Mouse (Mus musculus) stomach, embryonic 15.5 days (tissue): ENCODE measurements around the gene Stat5a. TPM values are rescaled to one million over a fixed set of nuclear protein-coding genes. Genes with fewer than 3 reads are reported as not detected.
A peak's percentile ranks its signal among the peaks of the same experiment; 100 is the strongest.

Experiments
- ATAC-seq: fragments of 200-750 bp; cut with Nextera tagmentation; 2 replicates; pipeline ENCODE4 v1.8.0; 2017; ENCODE audit warnings: low read depth, moderate number of reproducible peaks, moderate TSS enrichment; ENCODE audit not compliant: insufficient read depth, low FRiP score
- H3K27ac ChIP-seq: fragments of 300-500 bp; sonication (generic); 2 replicates; pipeline ENCODE4 v1.5.1; 2015; ENCODE audit warnings: mild to moderate bottlenecking, inconsistent platforms
- H3K27me3 ChIP-seq: fragments of 300-500 bp; sonication (generic); replicated peaks from 2 replicates; pipeline ENCODE4 v1.6.1; 2015; ENCODE audit warnings: inconsistent platforms
- H3K36me3 ChIP-seq: fragments of 300-500 bp; sonication (generic); 2 replicates; pipeline ENCODE4 v1.6.1; 2015; ENCODE audit warnings: inconsistent platforms
- H3K4me1 ChIP-seq: fragments of 300-500 bp; sonication (generic); 2 replicates; pipeline ENCODE4 v1.6.1; 2015; ENCODE audit warnings: inconsistent platforms
- H3K4me2 ChIP-seq: fragments of 300-500 bp; sonication (generic); 2 replicates; pipeline ENCODE4 v1.6.1; 2015; ENCODE audit warnings: mild to moderate bottlenecking, inconsistent platforms
- H3K4me3 ChIP-seq: fragments of 300-500 bp; sonication (generic); replicated peaks from 2 replicates; pipeline ENCODE4 v1.5.1; 2015; ENCODE audit warnings: inconsistent platforms
- H3K9ac ChIP-seq: fragments of 300-500 bp; sonication (generic); 2 replicates; pipeline ENCODE4 v1.6.1; 2015; ENCODE audit warnings: inconsistent platforms
- H3K9me3 ChIP-seq: fragments of 300-500 bp; sonication (generic); 2 replicates; pipeline ENCODE4 v1.6.1; 2016; ENCODE audit warnings: inconsistent platforms
- WGBS: fragments of 180-500 bp; shearing (Covaris S2); methylation state at CpG from one replicate; pipeline ENCODE4 v1.1.7; 2015; 5-methylcytosine and 5-hydroxymethylcytosine counted together
- polyA plus RNA-seq: library from polyadenylated mRNA; unstranded; fragments of >200 nt; fragmentation: Nextera tagmentation; extraction: Ambion mirVana; gene quantifications from 2 replicates; pipeline ENCODE4 v1.2.1, GENCODE M21; 2015

Gene Stat5a
- polyA plus RNA-seq, 1 experiment from 2014 or later = 9.5 TPM

- H3K27me3 ChIP-seq = no peaks in the 10 kb centered on the region
- no peaks in the 10 kb centered on the region for H3K4me1 ChIP-seq
- H3K9ac ChIP-seq = no peak overlapping the region
- no peak overlapping the region for H3K4me3 ChIP-seq
- H3K27ac ChIP-seq = no peak overlapping the region
- ATAC-seq = no peak
- H3K36me3 ChIP-seq = peaks cover 22% of the 10 kb centered on the region
- H3K9me3 ChIP-seq = no peaks in the 10 kb centered on the region
- WGBS = 87% methylated on average over 5 of the region's 5 CpGs
- no peak overlapping the region for H3K4me2 ChIP-seq
These were observed 33.3 kb downstream of the Stat5a start for GRCm38 (mm10) chr11:100892435-100892834.

GRCm38 (mm10) chr11:100893482-100893881 is 34.3 kb downstream of the Stat5a start:
- Histone ChIP-seq H3K36me3 (peaks cover 21% of the 10 kb centered on the region), H3K27ac (no peak overlapping the region), H3K27me3 (no peaks in the 10 kb centered on the region), H3K9me3 (no peaks in the 10 kb centered on the region), H3K4me2 (peak overlapping the region; percentile 24; the same call in 1 of the 2 replicates), H3K9ac (no peak overlapping the region), H3K4me3 (no peak overlapping the region), H3K4me1 (no peaks in the 10 kb centered on the region)
- 20% methylated on average over 9 of the region's 9 CpGs for WGBS
- peak; percentile 61; the same call in 1 of the 2 replicates for ATAC-seq

DNA sequence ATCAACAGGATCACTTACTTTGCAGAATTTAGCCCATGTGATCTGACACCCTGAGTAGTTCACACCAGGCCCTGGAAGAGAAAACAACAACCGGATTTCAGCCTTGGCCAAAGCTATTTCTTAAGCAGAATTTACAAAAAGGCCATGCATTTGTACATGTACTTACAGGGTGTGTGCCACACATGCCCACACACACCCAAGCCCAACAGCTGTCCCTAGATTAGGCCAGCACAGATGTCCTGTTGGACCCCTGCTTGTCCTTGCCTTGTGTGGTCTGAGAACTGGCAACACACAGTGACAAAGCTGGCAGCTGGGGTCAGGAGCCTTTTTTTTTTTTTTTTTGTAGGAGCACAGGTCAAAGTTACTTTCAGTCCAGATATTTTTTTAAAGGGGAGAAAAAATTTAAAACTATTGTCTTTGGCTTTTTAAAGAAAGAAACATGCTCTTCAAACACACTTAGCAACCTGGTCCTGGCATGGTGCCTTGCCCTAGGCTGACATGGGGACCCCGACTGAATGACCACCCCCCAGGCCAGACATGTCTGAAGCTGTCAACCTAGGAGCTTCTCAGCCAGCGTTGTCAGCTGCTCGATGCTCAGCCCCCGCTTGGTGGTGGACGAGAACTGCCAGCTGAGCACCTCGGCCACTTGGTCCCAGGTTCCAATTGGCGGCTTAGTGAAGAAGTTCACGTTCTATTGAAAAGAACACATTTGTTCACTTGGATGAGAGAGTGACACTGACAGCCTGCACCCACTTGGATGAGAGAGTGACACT is 35.2 kb downstream of the Stat5a start:
- H3K4me1 ChIP-seq = no peaks in the 10 kb centered on the region
- H3K4me2 ChIP-seq = no peak overlapping the region
- H3K27ac ChIP-seq = no peak overlapping the region
- peaks cover 21% of the 10 kb centered on the region for H3K36me3 ChIP-seq
- ATAC-seq = no peak
- no peak overlapping the region for H3K9ac ChIP-seq
- no peak overlapping the region for H3K4me3 ChIP-seq
- H3K9me3 ChIP-seq = no peaks in the 10 kb centered on the region
- H3K27me3 ChIP-seq = no peaks in the 10 kb centered on the region
- WGBS = 71% methylated on average over 9 of the region's 9 CpGs

DNA sequence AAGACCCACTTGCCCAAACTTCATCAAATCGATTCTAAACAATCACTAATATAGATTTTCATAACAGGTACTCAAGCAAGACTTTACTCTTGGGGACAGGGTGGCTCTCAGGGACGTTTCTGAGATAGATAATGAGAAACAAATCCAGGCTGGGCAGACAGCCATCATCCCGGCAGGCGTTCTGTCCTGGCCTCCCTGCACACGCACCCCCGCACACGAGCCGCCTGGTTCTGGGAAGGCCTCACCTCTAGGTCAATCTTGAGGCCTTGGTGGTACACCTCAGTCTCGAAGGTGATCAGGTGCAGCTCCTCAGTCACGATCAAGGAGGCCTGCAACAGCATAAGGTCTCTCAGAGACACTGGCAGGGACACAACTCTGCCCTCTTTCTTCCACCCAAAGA is 36.9 kb downstream of the Stat5a start:
- no peaks in the 10 kb centered on the region for H3K4me1 ChIP-seq
- no peak overlapping the region for H3K27ac ChIP-seq
- H3K9ac ChIP-seq = no peak overlapping the region
- 80% methylated on average over 10 of the region's 10 CpGs for WGBS
- H3K4me2 ChIP-seq = no peak overlapping the region
- no peak for ATAC-seq
- H3K4me3 ChIP-seq = no peak overlapping the region
- peaks cover 21% of the 10 kb centered on the region for H3K36me3 ChIP-seq
- H3K27me3 ChIP-seq = no peaks in the 10 kb centered on the region
- H3K9me3 ChIP-seq = no peaks in the 10 kb centered on the region

DNA sequence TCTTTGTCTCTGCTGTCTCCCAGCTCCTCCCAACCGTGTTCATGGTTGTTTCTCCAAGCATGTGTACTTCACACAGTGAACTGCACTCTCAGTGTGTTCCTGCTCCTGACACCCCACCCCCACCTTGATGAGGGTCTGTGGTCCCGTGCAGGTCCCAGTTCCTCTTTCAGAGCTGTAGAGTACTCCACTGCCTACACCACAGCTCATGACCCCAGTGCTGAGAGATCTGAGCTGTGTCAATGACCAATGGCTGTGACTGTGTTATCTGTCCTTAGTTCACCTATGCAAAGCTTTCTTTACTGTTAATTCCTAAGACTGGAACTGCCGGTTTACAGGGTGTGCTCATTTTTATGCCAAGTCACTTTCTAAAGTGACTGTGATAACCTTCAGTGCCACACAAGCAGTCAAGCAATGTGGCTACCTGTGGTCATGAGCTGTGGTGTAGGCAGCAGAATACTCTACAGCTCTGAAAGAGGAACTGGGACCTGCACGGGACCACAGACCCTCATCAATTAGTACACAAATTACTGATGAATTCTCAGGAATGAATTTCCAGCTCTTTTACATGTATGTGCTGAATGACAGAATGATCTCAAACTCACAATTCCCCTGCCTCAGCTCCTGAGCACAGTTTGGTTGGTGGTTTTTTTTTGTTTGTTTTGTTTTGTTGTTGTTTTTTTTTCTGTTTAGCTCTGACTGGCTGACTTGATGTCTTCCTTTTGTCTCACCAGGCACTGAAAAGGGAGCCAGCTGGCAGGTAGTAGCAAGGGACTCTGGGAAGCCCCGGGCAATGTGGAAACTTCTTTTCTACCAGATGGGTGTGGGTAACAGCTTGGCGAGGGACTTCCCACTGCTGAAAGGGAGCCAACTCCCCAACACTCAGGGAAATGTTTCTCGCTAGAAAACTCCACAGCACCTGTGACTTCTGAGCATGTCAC is 38.4 kb downstream of the Stat5a start:
- H3K27me3 ChIP-seq = no peaks in the 10 kb centered on the region
- H3K4me3 ChIP-seq = no peak overlapping the region
- WGBS = 78% methylated on average over 7 of the region's 7 CpGs
- H3K9ac ChIP-seq = no peak overlapping the region
- no peaks in the 10 kb centered on the region for H3K9me3 ChIP-seq
- H3K36me3 ChIP-seq = peaks cover 30% of the 10 kb centered on the region
- ATAC-seq = no peak
- H3K4me1 ChIP-seq = no peaks in the 10 kb centered on the region
- no peak overlapping the region for H3K27ac ChIP-seq
- H3K4me2 ChIP-seq = no peak overlapping the region

DNA sequence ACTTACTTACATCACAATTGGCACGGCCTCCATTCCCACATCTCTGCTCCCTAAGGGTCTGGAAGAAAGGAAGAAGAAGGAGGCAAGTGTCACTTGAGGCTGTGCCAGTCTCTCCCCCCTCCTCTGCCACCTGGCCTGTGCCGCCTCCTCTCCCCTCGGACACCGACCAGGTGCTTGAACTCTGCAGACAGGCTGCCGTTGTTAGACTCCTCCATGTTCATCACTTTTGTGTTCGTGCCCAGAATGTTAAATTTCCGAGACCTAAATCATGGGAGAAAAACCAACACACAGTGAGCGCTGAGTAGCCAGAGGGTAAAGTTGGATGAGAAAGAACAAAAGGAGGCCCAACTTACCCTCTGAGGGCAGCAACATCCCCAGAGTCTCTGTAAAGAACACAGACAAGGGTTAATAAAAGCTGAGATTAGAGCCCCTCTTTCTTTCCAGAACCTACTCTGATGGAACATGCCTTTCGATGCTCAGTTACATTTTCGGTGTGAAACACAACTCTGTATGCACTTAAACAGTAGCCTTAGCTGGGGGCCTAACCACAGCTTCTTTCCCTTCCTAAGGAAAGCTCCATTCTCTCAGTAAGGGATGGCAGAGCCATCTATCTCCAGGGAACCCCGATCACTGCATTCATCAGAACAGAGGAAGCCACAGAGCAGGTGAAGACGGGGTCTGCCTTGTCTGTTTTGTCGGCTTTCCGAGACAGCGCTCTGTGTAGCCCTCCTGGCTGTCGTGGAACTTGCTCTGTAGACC is 39.5 kb downstream of the Stat5a start:
- H3K27ac ChIP-seq = no peak overlapping the region
- no peak overlapping the region for H3K9ac ChIP-seq
- H3K36me3 ChIP-seq = peaks cover 30% of the 10 kb centered on the region
- H3K4me1 ChIP-seq = no peaks in the 10 kb centered on the region
- no peak for ATAC-seq
- H3K4me3 ChIP-seq = no peak overlapping the region
- no peak overlapping the region for H3K4me2 ChIP-seq
- H3K9me3 ChIP-seq = no peaks in the 10 kb centered on the region
- 78% methylated on average over 16 of the region's 16 CpGs for WGBS
- H3K27me3 ChIP-seq = no peaks in the 10 kb centered on the region

- H3K27me3 ChIP-seq = no peaks in the 10 kb centered on the region
- no peak for ATAC-seq
- H3K4me3 ChIP-seq = no peak overlapping the region
- WGBS = 74% methylated on average over 19 of the region's 20 CpGs
- no peak overlapping the region for H3K9ac ChIP-seq
- no peak overlapping the region for H3K27ac ChIP-seq
- no peaks in the 10 kb centered on the region for H3K9me3 ChIP-seq
- H3K4me2 ChIP-seq = no peak overlapping the region
- peaks cover 35% of the 10 kb centered on the region for H3K36me3 ChIP-seq
- H3K4me1 ChIP-seq = no peaks in the 10 kb centered on the region
These were observed 45.6 kb downstream of the Stat5a start for GRCm38 (mm10) chr11:100904580-100905351.

DNA sequence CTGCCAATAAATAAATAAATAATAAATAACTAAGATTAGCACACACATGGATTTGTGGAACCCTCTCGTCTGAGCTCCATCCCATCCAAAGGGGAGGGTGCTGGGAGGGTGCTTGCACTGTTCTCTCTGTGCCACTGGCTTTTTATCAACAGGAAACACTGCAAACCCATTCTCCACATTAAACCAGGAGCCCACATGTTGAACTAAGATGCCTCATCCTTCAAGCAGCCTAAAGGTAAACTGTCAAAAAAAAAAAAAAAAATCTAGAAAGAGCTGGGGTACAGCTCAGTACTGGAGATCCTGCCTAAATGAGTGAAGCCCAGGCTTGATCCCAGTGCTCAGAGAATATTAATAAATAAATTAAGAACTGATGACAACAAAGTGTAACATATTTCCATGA is 46.8 kb downstream of the Stat5a start:
- peaks cover 32% of the 10 kb centered on the region for H3K36me3 ChIP-seq
- 73% methylated on average over 1 of the region's 1 CpGs for WGBS
- H3K9ac ChIP-seq = no peak overlapping the region
- H3K4me3 ChIP-seq = no peak overlapping the region
- no peaks in the 10 kb centered on the region for H3K9me3 ChIP-seq
- no peak for ATAC-seq
- H3K27ac ChIP-seq = no peak overlapping the region
- no peaks in the 10 kb centered on the region for H3K4me1 ChIP-seq
- no peak overlapping the region for H3K4me2 ChIP-seq
- no peaks in the 10 kb centered on the region for H3K27me3 ChIP-seq

- Histone ChIP-seq H3K9ac (no peak overlapping the region), H3K27me3 (no peaks in the 10 kb centered on the region), H3K27ac (no peak overlapping the region), H3K4me1 (no peaks in the 10 kb centered on the region), H3K4me2 (no peak overlapping the region), H3K9me3 (no peaks in the 10 kb centered on the region), H3K36me3 (peaks cover 22% of the 10 kb centered on the region), H3K4me3 (no peak overlapping the region)
- ATAC-seq = no peak
- 83% methylated on average over 4 of the region's 4 CpGs for WGBS
These were observed 47.7 kb downstream of the Stat5a start for GRCm38 (mm10) chr11:100906885-100907284.

DNA sequence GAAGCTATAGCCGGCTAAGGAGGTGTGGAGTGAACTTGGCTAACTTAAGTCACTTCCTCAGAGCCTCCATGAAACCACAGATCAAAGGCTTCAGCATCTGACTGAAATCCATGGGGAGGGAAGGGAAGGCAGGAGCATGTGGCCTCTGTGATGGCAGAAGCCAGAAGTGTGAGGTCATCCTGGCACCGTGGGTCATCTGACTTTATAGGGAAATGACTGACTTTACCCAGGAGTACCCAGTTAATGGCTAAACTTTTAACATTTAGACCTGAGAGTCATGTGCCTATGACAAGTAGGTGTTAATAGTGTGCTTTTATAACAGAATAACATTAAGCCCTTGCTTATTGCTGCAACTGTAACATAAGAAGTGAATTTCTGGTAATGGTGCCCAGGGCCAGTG is 49.0 kb downstream of the Stat5a start:
- no peak overlapping the region for H3K4me3 ChIP-seq
- H3K9ac ChIP-seq = no peak overlapping the region
- H3K36me3 ChIP-seq = peaks cover 16% of the 10 kb centered on the region
- WGBS = 75% methylated on average over 2 of the region's 2 CpGs
- no peak for ATAC-seq
- no peak overlapping the region for H3K27ac ChIP-seq
- no peak overlapping the region for H3K4me2 ChIP-seq
- no peaks in the 10 kb centered on the region for H3K9me3 ChIP-seq
- H3K4me1 ChIP-seq = 0 out of 2 replicates have a peak, but pooled peaks cover 4% of the 10 kb centered on the region
- H3K27me3 ChIP-seq = no peaks in the 10 kb centered on the region

DNA sequence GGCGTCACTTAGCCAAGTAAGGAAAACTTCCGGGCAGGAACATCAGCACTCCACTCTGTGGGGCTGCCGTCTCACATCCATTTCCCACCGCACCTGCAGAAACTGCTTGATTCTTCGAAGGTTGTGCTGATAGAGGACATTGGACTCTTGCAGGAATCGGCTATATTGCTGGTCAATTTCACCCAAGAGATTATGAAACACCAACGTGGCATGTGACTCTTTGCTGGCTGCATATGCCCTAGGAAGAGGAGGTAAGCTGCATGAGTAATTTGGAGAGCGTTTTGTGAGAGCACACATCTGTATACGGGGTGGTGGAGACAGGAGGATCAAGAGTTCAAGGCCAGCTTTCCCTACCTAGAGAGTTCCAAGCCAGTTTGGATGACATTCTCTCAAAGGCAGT is 49.4 kb downstream of the Stat5a start:
- Histone ChIP-seq H3K9ac (no peak overlapping the region), H3K4me3 (no peak overlapping the region), H3K4me2 (no peak overlapping the region), H3K36me3 (peaks cover 13% of the 10 kb centered on the region), H3K4me1 (0 out of 2 replicates have a peak, but pooled peaks cover 7% of the 10 kb centered on the region), H3K27me3 (no peaks in the 10 kb centered on the region), H3K9me3 (no peaks in the 10 kb centered on the region), H3K27ac (no peak overlapping the region)
- no peak for ATAC-seq
- 86% methylated on average over 9 of the region's 9 CpGs for WGBS
